Mouse (Mus musculus) erythroblast, embryonic 14.5 days (primary cell): ENCODE results near the gene Prmt1. TPM values are rescaled to one million over a fixed set of nuclear protein-coding genes. Genes with fewer than 3 reads are reported as not detected.

ENCODE experiments used
- H3K27me3 ChIP-seq: 2 replicates; pipeline ENCODE4 v1.6.1; 2012; ENCODE audit warnings: inconsistent platforms; ENCODE audit not compliant: control insufficient read depth
- H3K36me3 ChIP-seq: 2 replicates; pipeline ENCODE4 v1.6.1; 2012; ENCODE audit warnings: mild to moderate bottlenecking, inconsistent platforms; ENCODE audit not compliant: control insufficient read depth
- H3K4me1 ChIP-seq: 2 replicates; pipeline ENCODE4 v1.6.1; 2012; ENCODE audit warnings: inconsistent platforms; ENCODE audit not compliant: control insufficient read depth
- H3K4me3 ChIP-seq: replicated peaks from 2 replicates; pipeline ENCODE3; 2012; ENCODE audit warnings: moderate library complexity, mild to moderate bottlenecking, inconsistent platforms
- H3K9me3 ChIP-seq: 2 replicates; pipeline ENCODE4 v1.6.1; 2012; ENCODE audit warnings: low read length, inconsistent platforms, mixed read lengths; ENCODE audit not compliant: control insufficient read depth
- GATA1 ChIP-seq: IDR thresholded peaks from 2 replicates; pipeline ENCODE4 v1.6.1; 2012; ENCODE audit warnings: low read length, inconsistent platforms, mixed read lengths
- TAL1 ChIP-seq: IDR thresholded peaks from 3 replicates; pipeline ENCODE4 v1.6.1; 2012; ENCODE audit warnings: low read length, inconsistent platforms, mixed read lengths
- polyA plus RNA-seq: library from polyadenylated mRNA; stranded (reverse); fragments of >175 nt; gene quantifications from 2 replicates; pipeline ENCODE4 v1.2.3, GENCODE M21; 2012

The Prmt1 gene
- polyA plus RNA-seq, 1 experiment: 4.9 TPM

DNA sequence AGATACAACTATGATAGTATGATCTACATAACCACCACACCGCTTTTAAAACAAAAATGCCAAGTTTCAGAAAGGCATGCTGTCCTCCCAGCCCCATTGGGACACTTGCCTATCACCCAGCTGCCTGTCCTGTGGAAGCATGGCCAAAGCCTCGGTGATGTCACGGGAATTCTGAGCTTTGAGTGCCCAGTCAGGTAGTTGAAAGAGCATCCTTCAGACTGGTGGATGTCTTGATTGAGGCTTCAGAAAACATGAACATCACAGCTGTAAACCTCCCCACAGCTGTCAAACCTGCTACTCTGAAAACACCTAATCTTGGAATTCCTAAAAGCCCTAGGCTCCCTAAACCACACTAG lies 27.7 kb upstream of the Prmt1 start:
- Histone ChIP-seq H3K9me3 (no peaks in the 10 kb centered on the region), H3K36me3 (peaks cover 53% of the 10 kb centered on the region), H3K4me3 (peak overlapping the region; percentile 8), H3K4me1 (peaks cover 84% of the 10 kb centered on the region), H3K27me3 (peaks cover 12% of the 10 kb centered on the region)
- TF ChIP-seq GATA1 (no peak), TAL1 (no peak)

DNA sequence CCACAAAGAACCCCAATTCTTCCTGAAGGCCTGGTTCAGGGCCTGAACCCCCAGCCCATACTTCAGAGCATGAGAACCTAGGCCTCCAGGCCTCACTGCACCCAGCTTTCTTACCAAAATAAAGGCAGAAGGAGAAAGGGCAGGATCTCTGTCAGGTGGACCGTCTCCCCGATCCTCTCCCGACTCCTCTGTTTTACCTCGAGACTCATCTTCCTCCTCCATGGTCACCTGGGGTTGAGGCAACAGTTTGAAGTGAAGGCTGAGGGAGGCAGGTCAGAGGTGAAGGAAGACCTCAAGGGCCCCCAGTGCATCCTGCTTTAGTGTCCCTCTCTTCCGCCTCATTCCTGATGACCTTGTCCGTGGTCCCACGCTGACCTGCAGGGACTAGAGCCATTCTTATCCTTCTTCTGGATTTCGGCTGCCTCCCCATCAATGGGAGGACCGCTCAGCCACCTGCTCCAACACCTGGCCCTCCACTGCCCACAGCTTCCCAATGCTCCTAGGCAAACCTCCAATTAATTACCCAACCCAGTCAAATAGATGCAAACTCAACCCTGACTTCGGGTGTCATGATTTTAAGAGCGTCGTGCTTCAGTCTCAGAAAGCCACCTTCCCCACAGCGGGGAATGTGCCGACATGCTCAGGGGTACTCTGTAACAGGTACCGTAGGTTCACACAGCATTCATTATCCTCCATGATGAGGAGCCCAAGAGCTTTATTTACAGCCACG lies 27.2 kb upstream of the Prmt1 start:
- peaks cover 58% of the 10 kb centered on the region for H3K36me3 ChIP-seq
- peaks cover 80% of the 10 kb centered on the region for H3K4me1 ChIP-seq
- TF ChIP-seq GATA1 (no peak), TAL1 (no peak)
- peaks cover 7% of the 10 kb centered on the region for H3K27me3 ChIP-seq
- H3K9me3 ChIP-seq: peaks cover under 1% of the 10 kb centered on the region
- H3K4me3 ChIP-seq: peak overlapping the region; percentile 8

DNA sequence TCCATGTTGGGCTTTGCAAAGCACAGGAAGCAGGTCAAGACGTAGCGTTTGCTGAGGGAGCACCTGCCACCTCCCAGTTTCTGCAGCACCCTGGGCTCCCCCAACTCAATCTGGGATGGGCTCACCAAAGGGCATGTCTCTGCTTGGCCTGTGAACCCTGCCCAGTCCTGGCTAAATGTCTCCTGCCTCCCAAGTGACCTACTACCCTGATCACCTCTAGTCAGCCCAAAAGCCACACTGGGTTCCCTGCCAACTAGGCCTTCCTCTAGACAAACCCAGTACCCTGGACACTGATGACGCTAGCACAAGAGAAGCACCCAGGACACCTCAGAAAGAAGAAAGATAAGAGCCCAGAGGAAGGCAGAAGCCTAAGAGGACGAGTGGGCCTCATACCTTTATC lies 26.5 kb upstream of the Prmt1 start:
- TF ChIP-seq TAL1 (no peak), GATA1 (no peak)
- Histone ChIP-seq H3K27me3 (no peaks in the 10 kb centered on the region; the same call in 1 of the 2 replicates), H3K36me3 (peaks cover 65% of the 10 kb centered on the region), H3K9me3 (peaks cover 7% of the 10 kb centered on the region), H3K4me3 (no peak overlapping the region), H3K4me1 (peaks cover 73% of the 10 kb centered on the region)

DNA sequence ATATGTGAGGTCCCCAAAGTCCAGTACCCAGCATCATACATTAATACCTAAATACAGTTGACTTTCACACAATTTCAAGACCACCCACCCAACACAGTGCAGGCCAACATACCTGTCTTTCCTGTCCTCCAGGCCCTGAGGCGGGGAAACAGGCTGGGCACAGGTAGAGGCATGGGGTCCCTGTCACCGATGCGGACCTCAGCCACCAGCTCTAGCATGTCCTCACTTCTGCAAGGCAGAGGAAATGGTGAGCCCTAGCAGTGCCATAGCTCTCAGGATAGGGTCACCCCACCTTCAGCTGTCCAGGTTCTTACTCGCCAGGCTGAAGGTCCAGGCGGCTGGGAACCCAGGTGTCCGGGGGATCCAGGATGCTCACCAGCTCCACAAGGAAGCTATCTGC lies 25.6 kb upstream of the Prmt1 start:
- peaks cover 15% of the 10 kb centered on the region for H3K9me3 ChIP-seq
- H3K27me3 ChIP-seq: peaks cover 2% of the 10 kb centered on the region; the same call in 1 of the 2 replicates
- H3K4me3 ChIP-seq: no peak overlapping the region
- peaks cover 67% of the 10 kb centered on the region for H3K4me1 ChIP-seq
- TF ChIP-seq TAL1 (no peak), GATA1 (no peak)
- peaks cover 73% of the 10 kb centered on the region for H3K36me3 ChIP-seq

DNA sequence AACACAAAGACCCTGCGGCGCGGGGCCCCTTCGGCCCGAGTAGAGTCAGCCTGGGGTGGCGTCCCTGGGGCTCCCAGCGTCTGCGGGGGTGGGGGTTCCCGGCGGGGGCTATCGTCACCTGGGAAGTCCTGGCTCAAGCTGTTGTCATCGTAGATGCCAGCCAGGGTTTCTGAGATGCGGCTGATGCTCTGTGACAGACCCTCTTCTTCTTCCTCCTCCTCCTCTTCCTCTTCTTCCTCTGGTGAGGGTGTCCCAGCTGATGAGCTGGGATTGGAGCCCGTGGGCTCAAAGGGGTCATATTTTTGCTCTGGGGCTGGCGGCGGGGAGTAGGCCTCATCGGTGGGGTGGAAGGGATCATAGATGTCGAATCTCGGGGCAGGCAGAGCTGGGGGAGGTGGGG lies 22.0 kb upstream of the Prmt1 start:
- Histone ChIP-seq H3K27me3 (peaks cover 2% of the 10 kb centered on the region; the same call in 1 of the 2 replicates), H3K4me1 (peaks cover 41% of the 10 kb centered on the region), H3K4me3 (no peak overlapping the region), H3K36me3 (peaks cover 99% of the 10 kb centered on the region), H3K9me3 (peaks cover 18% of the 10 kb centered on the region)
- TF ChIP-seq TAL1 (no peak), GATA1 (no peak)

DNA sequence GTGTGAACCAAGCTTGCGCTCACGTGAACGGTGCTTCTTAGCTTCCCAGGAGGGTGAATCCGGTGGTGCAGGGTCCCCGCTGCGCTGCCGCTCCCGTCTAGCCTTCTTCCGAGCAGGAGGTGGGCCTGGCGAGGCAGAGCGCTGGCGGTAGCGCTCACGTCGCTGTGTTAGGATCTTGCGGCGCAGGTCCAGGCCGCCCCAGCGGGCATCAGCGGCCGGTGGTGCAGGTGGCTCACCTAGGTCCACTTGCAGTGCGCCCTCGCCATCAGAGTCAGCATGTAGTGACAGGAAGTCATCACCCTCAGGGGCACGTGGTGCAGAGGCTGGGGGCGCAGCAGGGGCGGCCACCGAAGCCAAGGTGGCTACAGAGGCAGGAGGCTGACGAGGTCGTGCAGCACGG lies 21.5 kb upstream of the Prmt1 start:
- H3K4me1 ChIP-seq: peaks cover 35% of the 10 kb centered on the region
- no peak overlapping the region for H3K4me3 ChIP-seq
- H3K27me3 ChIP-seq: peaks cover 2% of the 10 kb centered on the region; the same call in 1 of the 2 replicates
- peaks cover 18% of the 10 kb centered on the region for H3K9me3 ChIP-seq
- TF ChIP-seq TAL1 (no peak), GATA1 (no peak)
- H3K36me3 ChIP-seq: peaks cover 99% of the 10 kb centered on the region

DNA sequence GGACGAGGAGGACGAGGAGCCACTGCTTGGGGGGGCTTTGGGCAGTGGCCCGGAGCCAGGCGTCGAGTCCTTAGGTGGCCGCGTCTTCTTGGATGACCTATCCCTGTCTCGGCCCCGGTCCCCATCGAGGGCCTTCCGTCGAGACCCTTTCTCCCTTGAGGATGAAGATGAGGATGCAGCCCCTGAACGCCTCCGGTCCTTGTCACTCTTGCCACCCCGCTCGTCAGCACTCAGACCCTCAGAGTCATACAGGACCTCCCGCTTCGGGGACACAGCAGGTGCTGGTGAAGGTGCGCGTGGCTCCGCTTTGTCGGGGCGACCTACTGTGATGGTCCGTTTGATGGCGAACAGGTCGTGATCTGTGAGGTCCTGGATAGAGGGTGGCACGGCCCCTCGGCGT lies 20.8 kb upstream of the Prmt1 start:
- no peak overlapping the region for H3K4me3 ChIP-seq
- H3K9me3 ChIP-seq: peaks cover 18% of the 10 kb centered on the region
- TF ChIP-seq GATA1 (no peak), TAL1 (no peak)
- H3K4me1 ChIP-seq: peaks cover 32% of the 10 kb centered on the region
- H3K27me3 ChIP-seq: peaks cover 2% of the 10 kb centered on the region; the same call in 1 of the 2 replicates
- H3K36me3 ChIP-seq: peaks cover 99% of the 10 kb centered on the region

DNA sequence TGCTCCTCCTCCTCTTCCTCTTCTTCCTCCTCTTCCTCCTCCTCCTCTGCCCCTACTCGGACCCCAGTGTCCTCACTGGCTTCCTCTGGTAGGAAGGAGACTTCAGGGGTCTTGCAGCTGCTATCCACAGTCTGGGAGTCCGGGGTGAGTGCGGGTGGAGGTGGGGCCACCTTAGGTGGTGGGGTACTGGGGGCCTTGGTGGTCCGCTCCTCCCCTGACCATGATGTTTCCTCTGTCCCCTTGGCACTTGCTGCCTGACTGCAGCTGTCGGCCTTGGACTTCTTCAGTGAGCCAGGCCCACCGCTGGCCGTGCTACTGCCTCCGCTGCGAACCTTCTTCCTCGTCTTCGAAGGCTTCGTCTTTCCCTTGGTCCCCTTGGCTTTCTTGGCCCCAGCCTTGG lies 20.1 kb upstream of the Prmt1 start:
- Histone ChIP-seq H3K27me3 (peaks cover 2% of the 10 kb centered on the region; the same call in 1 of the 2 replicates), H3K4me1 (peaks cover 29% of the 10 kb centered on the region), H3K36me3 (peaks cover 99% of the 10 kb centered on the region), H3K9me3 (peaks cover 18% of the 10 kb centered on the region), H3K4me3 (no peak overlapping the region)
- no peak for TF ChIP-seq TAL1
- TF ChIP-seq GATA1: no peak

DNA sequence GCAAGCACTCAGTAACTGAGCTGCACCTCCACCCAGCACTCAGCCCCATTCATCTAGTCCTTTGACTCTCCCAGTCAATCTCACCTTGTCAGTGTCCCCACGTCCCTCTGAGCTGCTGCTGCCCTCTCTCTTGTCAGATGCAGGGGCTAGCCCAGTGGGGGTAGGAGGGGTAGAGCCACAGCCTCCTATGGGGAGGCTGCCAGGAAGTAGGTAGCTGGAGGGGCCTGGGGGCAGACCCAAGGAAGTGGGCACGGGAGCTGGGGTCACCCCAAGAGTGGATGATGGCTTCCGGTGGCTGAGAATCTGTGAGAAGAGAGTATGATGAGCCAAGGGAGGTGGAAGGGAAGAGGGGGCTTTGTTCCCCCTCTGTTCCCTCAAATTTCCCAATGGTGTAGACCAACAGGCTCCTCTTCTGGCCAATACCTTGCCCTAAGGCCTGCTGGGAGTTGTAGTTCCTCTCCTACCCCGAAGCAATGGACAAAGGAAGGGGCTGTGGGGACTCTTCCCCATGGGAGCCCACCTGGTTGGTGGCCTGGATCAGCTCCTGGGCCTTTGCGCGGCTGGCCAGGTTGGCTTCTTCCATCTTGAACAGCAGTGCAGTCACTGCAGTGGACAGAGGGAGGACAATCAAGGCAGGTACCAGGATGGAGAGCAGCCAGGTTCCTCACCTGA lies 19.1 kb upstream of the Prmt1 start:
- TF ChIP-seq TAL1: no peak
- TF ChIP-seq GATA1: no peak
- Histone ChIP-seq H3K4me1 (peaks cover 35% of the 10 kb centered on the region), H3K36me3 (peaks cover 99% of the 10 kb centered on the region), H3K27me3 (peaks cover 2% of the 10 kb centered on the region; the same call in 1 of the 2 replicates), H3K9me3 (peaks cover 18% of the 10 kb centered on the region), H3K4me3 (no peak overlapping the region)
